Mouse (Mus musculus): ENCODE measurements around the gene Trim62. TPM values are rescaled to one million over a fixed set of nuclear protein-coding genes. Genes with fewer than 3 reads are reported as not detected.
A peak's percentile ranks its signal among the peaks of the same experiment; 100 is the strongest.

Trim62 gene
- total RNA-seq, 1 experiment from 2014 or later, result 17.9 TPM

DNA sequence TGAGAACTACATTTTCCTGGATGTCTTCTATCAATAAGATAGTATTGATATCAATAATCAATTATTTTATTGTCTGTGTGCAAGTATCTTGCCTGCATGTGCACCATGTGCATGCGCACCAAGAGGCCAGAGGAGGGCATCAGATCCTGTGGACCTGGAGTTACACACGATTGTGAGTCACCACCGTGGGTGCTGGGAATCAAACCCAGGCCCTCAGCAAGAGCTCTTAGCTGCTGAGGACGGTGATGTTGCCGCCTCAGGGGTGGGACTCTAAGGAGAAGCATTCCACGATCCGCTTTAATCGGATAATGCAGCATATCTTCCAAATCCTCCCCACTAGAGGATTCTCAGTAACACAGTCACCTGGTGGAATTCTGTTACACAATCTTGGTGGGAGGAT, 2.2 kb downstream of the Trim62 start:
- DNase-seq, result no peak

DNA sequence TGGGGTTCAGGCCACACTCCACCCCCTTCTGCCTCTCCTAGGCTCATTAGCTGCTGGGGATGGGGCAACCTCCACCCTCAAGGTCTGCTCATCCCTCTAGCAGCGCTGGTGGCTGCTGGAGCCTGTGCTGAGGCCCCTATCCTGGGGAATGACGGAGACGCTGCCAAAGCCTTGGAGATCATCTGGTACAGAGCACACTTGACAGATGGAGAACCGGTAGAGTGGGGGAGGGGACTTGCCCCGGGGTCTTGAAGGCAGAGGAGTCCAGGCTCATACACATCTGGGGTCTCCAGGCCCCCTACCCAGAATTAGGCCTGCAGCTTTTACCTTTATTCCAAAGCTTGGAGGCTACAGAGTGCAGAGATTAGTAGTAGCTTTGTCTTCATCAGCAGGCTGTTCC, 3.2 kb downstream of the Trim62 start:
- DNase-seq, result no peak

DNA sequence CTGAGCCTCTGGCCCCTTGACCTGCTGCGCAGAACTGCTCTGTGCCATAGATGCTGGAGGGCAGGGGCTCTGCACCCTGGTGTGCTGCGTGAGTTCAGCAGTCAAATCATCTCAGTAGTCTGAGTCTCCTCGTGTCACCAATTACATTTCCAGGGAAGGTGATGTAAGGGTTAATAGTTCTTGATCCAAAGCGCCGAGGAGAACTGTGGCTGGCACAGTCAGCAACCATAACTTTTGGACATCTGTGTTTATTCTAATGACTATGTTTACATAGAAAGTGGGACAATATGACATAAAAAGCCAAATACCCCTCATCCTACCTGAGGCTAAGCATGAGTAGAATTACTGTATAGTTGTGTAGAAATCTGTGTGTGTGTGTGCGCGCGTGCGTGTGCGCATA, 3.6 kb downstream of the Trim62 start:
- no peak for DNase-seq

DNA sequence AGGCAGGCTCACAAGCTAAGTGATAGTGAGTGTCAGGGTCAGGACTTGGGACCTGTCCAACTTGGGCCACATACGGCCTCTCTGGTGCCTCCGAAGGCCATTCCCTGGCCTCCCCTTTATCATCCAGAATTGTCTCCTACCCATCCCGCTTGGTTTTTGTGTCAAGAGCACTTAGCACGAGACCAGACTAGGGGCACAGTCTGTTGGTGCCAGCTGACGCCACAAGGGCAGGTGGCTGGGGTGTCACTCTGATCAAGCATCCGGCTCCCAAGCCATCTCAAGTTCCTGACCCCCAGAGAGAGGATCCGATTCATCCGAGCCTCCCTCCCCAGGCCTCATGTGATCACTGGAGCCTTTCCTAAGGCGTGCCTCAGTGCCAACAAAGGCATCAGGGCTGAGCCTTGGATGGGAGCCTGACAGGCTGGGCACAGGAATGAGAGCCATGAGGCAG, 4.3 kb downstream of the Trim62 start:
- DNase-seq, result no peak

DNA sequence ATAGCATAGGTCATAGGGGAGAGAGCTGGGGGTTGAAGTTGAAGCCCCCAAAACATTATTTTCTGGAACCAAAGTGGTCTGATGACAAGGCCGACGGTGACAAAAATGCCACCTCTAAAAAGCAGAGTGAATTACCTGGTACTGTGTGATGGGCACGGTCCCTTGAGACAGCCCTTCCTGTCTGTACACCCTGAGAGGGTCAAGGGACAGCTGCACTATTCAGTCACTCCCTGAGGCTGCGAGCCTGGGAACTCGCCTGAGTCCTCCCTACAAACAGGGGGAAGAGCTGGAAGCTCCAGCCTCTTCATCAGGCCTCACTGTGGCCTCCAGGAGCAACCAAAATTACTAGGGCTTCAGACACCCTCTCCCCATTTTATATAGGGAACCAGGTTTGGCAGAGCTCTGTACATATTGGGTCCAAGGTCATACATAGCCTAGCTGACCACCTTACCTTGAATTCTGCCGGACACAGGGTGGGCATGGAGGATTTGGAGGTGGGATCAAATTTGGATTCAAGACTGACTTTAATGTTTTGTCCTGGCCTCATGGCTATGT, 5.1 kb downstream of the Trim62 start:
- DNase-seq, result no peak

DNA sequence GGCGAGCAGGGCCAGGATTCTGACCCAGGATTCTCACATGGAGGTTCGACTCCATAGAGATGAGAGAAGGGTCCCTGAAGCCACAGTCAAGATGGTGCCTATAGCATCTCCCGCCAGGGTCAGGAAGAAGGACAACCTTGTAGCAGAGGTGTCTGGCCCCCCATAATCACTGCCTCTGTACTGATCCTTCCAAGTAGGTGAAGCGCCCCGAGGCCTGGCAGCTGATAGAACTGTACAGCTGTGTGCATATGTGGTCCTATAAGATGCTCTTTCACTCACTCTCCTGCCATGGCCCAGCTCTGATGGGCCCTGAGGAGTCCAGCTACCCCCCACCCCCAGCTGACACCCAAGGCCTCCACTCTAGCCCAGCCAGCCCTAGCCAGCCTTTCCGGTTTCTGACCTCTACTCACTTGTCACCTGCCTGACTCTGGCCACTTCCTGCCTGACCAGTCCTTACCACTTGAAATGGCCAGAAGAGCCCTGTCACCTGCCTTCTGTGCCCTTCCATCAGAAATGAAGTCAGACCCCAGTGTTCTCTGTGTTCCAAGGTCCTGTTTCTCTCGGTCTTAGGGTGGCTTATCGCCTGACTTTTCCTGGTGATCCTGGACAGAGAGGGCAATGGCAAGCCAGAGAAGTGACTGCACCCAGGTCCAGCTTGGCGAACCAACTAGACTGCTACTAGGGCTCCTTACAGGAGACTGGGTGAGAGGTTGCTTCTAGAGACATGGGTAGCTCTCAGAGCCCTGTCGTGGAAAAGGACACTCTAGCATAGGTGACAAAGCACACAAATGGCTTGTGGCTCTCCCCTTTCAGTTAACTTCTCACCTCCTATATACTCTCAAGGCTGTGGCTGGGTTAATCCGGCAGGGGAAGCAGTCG, 6.6 kb downstream of the Trim62 start:
- no peak for DNase-seq

DNA sequence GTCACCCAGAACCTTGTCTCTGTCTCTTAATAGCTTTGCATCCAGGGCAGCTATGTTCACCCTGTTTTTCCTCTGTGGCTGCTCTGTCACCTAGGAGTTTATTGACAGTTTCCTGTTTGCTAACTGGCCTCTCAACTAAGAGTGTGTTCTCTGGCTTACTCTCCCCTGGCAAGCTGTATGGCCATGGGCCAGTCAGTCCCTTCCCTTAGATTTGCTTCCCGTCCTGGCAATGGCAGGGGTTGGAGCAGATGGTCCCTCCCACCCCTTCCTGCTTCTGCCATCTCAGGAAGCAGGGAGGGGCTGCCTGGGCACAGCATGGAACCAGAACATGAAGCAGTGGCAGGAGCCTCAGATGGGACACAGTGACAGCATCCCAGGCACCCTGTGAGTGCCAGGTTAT, 7.8 kb downstream of the Trim62 start:
- DNase-seq, result peak; percentile 46

DNA sequence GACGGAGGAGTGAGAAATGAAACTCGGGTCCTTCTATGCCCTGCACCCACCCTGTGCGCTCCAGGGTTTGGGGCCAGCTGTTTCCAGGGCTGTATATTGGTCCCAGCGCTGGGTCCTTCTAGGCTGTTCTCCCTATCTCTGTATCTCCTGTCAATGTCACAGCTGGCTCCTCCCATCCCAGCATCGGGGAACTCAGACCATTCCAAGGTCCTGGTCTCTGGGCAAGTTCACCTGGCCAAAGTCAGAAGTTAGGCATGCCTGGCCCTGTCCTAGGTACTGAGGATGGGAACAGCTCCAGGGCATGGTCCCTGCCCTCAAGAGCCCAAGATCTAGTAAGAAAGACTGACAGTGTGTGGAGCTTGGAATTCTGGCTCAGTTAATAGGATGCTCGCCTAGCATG, 8.4 kb downstream of the Trim62 start:
- no peak for DNase-seq

DNA sequence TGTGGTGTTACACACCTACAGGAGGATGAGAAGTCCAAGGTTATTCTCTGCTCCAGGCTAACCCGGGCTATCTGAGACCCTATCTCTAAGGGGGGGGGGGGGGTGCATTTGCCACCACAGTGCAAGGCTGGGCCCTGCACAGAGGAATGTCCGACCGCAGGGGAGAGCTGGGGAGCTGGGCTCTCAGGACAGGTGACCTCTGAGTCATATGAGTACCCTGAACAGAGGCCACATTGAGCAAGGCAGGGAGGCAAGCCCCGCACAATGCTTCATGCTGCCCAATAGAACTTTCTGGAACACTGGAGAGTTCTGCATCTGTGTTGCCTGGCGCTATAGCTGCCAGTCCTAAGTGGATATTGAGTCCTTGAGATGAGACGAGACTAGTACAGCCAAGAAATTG, 8.8 kb downstream of the Trim62 start:
- DNase-seq, result no peak

DNA sequence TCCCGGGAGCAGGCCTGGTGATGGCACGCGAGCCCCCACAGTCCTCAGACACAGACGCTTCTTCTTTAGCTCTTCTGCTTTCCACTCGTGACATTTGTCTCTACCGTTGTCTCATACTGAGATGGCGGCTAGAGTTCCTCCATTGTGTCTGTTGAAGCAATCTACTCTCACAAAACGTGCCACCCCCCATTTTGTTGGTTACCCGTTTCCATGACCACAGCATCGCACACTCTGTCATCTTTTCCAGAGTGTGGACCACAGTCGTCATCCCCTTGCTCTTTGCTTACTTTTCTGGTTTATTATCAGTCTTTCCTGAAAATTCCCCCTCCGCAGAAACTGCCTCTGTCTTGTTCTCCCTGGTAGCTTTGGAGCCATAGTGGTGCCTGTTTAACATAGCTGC, 10.7 kb downstream of the Trim62 start:
- no peak for DNase-seq

DNA sequence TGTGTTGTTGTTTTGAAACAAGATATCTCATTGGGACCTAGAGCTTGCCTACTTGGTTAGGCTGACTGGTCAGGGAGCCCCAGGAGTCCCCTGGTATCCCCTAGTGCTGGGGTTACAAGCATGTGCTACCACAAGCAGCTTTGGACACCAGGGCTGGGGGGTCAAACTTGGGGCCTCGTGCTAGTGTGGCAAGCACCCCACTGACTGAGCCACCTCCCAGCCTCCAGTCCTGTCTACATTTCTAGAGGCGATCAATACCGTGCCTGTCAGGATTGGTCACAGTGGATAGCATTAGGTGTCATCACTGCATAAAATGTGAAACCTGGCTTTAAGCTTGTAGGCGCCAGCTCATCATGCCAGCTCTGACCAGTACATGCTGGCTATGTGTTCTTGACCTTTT, 12.5 kb downstream of the Trim62 start:
- no peak for DNase-seq

DNA sequence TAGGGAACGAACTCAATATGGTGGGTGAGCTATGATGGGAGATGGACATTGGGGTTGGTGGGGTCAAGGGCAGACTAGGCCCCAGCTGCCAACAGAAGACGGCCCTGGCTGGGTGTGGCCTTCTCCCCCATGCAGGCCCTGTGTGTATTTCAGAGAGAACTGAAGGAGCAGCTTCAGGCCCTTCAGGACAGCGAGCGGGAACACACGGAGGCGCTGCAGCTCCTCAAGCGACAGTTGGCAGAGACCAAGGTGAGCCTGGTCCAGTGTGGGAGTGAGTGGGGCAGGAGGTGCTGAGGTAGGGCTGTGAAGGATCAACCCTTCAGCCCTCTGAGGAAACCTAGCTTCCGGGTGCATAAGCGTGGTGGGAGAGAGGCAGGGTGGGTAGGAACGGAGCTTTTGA, 13.3 kb downstream of the Trim62 start:
- no peak for DNase-seq

DNA sequence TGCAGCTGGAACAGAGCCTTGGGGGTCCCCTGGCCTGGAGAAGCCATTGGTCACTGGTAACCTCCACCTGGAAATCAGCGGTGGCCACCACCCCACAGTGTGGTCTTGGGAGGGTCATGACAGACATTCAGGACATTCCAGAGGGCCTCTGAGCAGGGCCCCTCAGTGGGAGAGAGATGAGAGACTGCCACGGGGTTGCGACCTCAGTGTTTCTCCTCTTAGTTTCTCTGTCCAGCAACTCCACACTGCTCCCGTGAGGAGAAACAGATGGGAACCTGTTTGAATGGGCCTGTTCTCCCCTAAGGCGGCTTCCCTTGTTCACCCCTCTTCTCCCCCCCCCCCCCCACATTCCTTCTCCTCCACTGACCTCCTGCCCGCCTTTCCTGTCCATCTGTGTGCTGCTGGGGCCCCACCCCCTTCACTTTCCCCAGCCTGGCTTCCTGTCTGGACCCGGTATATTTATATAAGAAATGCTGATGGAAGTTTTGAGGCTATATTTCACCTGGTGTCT, 14.6 kb downstream of the Trim62 start:
- DNase-seq, result no peak

DNA sequence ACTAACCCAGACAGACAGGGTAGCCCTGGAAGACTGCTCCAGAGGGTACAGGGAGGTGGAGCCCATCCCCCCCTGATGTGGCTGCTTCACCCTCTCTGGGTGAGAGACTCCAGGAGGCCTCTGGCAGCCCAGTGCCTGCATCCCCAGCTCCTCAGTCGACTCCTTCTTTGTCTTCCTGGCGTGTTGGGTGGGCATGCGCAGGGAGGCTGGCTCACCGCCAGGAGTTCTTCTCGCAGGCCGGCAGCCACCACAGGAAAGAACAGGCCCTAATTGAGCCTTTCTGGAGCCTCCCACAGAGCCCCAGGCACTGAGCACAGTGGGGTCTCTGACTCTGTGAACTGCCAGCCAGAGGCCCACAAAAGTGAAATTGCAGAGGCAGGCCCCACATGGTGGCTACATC, 16.0 kb downstream of the Trim62 start:
- peak; percentile 71 for DNase-seq

DNA sequence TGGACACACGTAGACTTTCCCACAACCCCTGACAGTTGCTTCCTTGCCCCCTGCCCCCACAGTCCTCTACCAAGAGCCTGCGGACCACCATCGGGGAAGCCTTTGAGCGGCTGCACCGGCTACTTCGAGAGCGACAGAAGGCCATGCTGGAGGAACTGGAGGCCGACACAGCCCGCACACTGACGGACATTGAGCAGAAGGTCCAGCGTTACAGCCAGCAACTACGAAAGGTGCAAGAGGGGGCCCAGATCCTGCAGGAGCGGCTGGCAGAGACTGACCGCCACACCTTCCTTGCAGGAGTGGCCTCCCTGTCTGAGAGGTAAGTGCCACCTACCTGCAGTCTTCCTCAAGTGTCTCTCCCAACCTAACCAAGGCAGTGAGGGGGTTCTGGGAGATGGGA, 17.1 kb downstream of the Trim62 start:
- no peak for DNase-seq

DNA sequence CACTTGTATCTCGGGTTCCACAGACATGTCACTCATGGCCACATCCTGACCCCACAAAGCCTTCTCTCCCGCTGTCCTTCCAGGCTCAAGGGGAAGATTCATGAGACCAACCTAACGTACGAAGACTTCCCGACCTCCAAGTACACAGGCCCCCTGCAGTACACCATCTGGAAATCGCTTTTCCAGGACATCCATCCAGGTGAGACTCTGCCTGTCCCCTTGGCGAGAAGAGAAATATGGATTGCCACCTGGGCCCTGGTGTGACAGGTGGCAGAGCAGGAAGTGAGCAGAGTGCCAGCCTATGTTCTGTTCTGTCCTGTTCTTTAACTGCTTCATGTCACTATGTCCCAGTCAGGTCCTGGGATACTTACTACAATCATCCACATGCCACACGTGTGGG, 19.0 kb downstream of the Trim62 start:
- DNase-seq, result no peak

DNA sequence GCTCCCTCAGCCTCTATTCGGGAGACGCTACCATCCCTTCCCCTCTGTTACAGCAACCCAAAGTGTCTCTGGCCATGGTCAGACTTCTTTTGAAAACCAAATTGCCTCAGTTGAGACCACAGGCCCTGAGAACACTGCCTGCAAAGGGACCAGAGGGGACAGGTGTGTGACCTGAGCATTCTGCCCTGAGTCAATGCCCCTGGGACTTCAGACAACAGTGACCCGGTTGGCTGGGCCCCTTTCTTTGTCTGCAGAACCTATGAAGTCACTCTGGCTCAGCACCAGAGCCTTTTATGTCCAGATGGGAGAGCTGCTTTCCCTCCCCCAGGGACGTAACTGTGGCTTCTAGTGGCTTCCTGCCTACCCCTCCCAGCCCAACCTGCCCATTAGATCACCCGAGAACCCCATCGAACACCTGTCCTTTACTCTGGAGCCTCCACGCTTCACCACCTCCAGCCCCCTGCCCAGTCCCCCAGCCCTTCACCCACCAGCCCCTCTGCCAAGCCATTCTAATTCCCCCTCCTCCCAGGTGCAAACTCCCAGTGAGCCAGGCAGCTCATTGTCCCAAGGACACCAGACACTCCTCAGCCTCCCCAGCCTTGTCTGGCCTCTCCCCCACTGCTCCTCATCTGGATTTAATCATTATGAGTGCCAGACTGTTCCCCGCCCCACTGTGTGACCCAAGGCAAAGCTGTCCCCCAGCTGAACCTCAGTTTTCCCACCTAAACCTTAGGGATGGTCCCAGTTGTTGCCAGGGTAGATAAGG, 20.8 kb downstream of the Trim62 start:
- no peak for DNase-seq

DNA sequence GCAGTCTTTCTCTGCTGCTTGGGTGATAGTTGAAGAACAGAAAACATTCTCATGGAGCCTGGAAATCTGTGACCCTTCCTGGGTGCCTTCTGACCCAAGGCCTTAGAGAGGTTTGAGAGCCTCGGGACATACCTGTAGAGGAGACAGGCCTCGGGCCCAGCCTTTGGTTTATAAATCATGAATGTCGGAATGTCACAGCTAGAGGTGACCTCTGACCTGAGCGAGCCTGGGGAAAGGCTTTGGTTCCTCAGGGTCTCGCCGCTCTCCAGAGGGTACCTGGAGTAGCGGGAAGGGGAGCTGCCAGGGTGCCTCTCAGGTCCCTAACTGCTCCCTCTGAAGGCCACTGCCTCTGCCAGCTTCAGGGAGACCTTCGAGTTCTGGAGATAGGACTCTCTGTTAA, 21.9 kb downstream of the Trim62 start:
- DNase-seq, result no peak

DNA sequence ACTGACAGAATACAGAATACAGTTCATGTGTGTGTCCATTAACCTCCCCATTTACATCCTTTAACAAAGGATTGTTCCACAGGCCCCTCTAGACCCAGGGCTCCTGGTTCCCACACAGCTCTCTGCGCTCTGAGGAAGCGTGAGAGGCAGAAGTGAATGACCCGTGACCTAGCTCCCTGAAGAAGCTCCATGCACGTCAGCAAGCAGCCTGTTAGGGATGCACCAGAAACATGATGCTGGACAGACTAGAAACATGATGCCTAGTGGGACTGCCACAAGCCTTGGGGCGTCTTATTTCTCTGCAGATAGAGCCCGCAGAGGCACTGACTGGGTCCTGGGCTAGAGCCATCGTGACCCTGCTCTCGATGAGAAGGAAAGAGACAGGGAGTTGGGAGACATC, 23.4 kb downstream of the Trim62 start:
- DNase-seq, result no peak

DNA sequence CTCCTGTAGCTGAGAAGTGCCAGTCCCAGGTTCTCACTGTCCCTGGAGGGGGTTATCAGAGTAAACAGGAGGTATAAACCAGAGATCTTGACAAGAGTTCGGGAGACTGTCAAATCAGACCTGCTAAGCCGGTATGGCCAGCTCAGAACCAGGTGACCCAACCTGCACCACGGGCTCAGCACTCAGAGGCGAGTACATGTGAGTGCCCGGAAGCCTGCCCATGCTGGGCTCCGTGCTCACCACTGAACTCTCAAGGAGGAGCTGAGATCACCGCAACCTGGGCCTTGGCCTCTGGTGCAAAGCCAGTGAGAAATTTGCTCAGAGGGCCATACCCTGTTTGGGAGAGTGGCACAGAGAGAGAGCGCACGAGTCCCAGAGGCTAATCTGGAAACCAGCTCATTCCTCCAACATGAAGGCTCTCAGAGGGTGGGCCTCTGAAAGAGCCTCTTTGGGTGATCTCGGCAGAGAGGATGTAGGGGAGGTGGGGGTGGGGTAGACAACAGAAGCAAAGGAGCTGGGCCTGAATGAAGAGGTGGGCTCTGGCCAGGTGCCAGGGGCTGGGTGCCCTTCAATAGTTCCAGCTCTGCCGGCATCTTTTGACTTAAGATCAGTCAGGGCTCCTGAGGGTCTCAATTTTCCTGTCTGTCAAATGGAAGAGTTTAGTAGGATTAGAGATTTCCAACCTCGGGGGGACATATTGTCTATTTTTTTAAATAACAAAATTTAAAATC, 24.0 kb downstream of the Trim62 start:
- DNase-seq, result no peak

DNA sequence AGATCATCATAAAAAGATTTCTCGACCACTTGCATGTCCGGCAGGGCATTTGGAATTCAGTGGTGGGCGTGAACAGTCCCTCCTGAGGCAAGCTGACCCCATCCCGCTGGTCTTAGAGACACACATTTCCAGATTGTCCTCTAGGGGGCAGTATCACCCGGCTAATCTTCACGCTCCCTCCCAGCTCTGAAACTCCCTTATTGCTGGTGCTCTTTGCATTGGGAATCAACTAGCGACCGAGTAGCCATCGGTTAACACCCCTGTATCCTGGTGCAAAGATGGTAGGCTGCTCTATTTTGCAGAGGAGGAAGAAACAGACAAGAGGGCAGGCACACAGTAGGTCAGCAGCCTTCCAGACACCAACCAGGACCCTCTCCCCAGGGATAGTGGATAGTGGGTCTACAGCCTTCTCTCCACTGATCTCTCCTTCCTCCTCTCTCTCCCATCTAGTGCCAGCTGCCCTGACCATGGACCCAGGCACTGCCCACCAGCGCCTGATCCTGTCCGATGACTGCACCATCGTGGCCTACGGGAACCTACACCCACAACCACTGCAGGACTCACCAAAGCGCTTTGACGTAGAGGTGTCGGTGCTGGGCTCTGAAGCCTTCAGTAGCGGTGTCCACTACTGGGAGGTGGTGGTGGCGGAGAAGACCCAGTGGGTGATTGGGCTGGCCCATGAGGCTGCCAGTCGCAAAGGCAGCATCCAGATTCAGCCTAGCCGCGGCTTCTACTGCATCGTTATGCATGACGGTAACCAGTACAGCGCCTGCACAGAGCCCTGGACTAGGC, 25.4 kb downstream of the Trim62 start:
- DNase-seq, result no peak
